Mouse (Mus musculus): ENCODE data around the gene Pa2g4.
"Not testable (repeated sequence)": the region's sequence is repeated elsewhere in the genome, so short reads cannot be mapped to it uniquely, and the experiment has no call there.

The Pa2g4 gene

GRCm38 (mm10) chr10:128578330-128578729, 12.5 kb upstream of the Pa2g4 start:
- no peak for DNase-seq

GRCm38 (mm10) chr10:128575063-128575462, 9.3 kb upstream of the Pa2g4 start:
- DNase-seq: peak in 1 of 2 experiments; percentile 61

GRCm38 (mm10) chr10:128565206-128565787, 490 bp downstream of the Pa2g4 start:
- peak in 1 of 2 experiments; percentile 46 for DNase-seq

GRCm38 (mm10) chr10:128563544-128563943, 2.2 kb downstream of the Pa2g4 start:
- DNase-seq: no peak

- DNase-seq: no peak
Measured at GRCm38 (mm10) chr10:128556963-128557362, 8.8 kb downstream of the Pa2g4 start.

- DNase-seq: no peak
Measured at GRCm38 (mm10) chr10:128556286-128556685, 9.5 kb downstream of the Pa2g4 start.

GRCm38 (mm10) chr10:128555567-128555966, 10.2 kb downstream of the Pa2g4 start:
- not testable (repeated sequence) for DNase-seq

- DNase-seq: not testable (repeated sequence)
Measured at GRCm38 (mm10) chr10:128550144-128550823, 15.5 kb downstream of the Pa2g4 start.

GRCm38 (mm10) chr10:128549682-128550057, 16.1 kb downstream of the Pa2g4 start:
- DNase-seq: peak in 1 of 2 experiments; percentile 19

GRCm38 (mm10) chr10:128548947-128549681, 16.7 kb downstream of the Pa2g4 start, which contains the start of gene Rpl41:
Gene Rpl41 (minus strand): TSS chr10:128549305.
- DNase-seq: peak; percentile 94 to 97

- DNase-seq: peak in 1 of 2 experiments; percentile 31
Measured at GRCm38 (mm10) chr10:128548051-128548791, 17.6 kb downstream of the Pa2g4 start.

GRCm38 (mm10) chr10:128547361-128548032, 18.3 kb downstream of the Pa2g4 start, which contains the start of gene Zc3h10:
Gene Zc3h10 (minus strand): TSS chr10:128547774.
- peak; percentile 93 to 98 for DNase-seq

GRCm38 (mm10) chr10:128546787-128547186, 19.0 kb downstream of the Pa2g4 start:
- no peak for DNase-seq

- DNase-seq: peak in 1 of 2 experiments; percentile 60
Measured at GRCm38 (mm10) chr10:128546361-128546760, 19.4 kb downstream of the Pa2g4 start.

GRCm38 (mm10) chr10:128545570-128545898, 20.3 kb downstream of the Pa2g4 start:
- no peak for DNase-seq

- no peak for DNase-seq
Measured at GRCm38 (mm10) chr10:128544674-128545569, 20.9 kb downstream of the Pa2g4 start.

GRCm38 (mm10) chr10:128544151-128544657, 21.6 kb downstream of the Pa2g4 start:
- DNase-seq: no peak

- DNase-seq: no peak
Measured at GRCm38 (mm10) chr10:128543100-128543499, 22.7 kb downstream of the Pa2g4 start.

GRCm38 (mm10) chr10:128538340-128538870, 27.4 kb downstream of the Pa2g4 start:
- DNase-seq: no peak

GRCm38 (mm10) chr10:128536266-128536940, 29.4 kb downstream of the Pa2g4 start:
- peak; percentile 92 to 93 for DNase-seq

All from kidney, postnatal 36 days (tissue).